Mouse (Mus musculus) G1E-ER4 (cell line): ENCODE data around the gene Tmem88b. TPM values are rescaled to one million over a fixed set of nuclear protein-coding genes. Genes with fewer than 3 reads are reported as not detected.

ENCODE experiments used
- GATA1 ChIP-seq: IDR thresholded peaks from one replicate; pipeline ENCODE4 v1.8.0; 2012; ENCODE audit warnings: low read length, inconsistent platforms
- polyA plus RNA-seq: library from polyadenylated mRNA; stranded (reverse); fragments of >175 nt; gene quantifications from 2 replicates; pipeline ENCODE4 v1.2.3, GENCODE M21; 2012

The Tmem88b gene
- polyA plus RNA-seq, result 0.02 and 0.06 TPM in 2 replicates

DNA sequence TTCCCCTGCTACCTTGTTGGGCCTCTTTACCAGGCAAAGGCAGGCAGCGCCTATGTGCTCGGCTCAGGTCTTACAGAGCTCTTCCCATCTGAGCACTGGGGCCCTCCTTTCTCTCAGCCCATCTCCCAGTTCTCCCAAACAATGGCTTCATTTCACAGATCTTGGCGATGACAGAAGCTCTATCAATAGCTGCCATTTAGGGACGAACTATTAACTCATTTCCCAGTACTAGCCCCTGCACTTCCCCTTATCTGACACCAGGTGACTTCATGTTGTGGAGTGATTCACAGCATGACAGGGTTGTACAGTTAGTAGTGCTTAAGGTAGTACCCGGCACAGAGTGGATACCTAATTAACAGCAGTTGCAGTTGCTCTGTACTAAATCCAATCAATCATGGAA, at the start of gene Tmem88b:
Tmem88b (minus strand) TSS at position 56 of the 400 bp plus-strand sequence.
- no peak for TF ChIP-seq GATA1

DNA sequence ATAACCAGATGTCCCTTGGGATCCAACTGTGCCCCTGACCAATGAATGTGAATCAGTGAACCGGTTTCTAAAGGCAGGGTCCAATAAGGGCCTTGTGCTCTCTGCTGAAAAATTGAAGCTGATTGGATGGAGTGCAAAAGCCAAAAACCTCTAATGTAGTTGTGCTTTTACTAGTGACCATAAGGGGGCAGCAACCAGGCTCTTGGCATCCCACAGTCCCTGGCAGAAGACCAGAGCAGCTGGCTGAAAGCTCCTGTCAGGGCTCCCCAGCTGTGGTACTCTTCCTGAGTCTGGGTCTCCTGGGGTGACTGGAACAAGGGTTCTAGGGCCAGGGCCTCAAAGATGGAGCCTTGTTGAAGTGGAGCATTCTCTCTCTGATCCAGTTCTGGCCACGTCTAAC, 48.2 kb upstream of the Tmem88b start:
- no peak for TF ChIP-seq GATA1

DNA sequence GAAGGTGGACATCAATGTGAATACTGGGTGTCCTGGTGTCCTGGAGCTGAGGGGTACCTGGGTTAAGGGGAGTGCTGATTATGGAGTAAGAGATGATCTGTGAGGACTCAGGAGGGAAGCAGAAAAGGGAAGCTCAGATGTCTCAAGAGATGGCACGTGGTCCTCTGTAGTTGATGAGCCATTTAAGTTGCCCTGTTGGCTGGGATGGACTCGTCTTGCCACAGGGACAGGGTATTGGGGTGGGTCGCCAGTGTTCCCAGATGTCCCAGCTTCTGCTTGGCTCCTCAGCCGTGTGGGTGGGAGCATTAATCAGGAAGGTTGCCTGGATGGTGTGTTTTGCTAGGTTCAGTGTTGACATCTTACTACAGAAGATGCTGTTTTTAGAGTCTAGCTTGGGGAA, 47.6 kb upstream of the Tmem88b start:
- no peak for TF ChIP-seq GATA1

DNA sequence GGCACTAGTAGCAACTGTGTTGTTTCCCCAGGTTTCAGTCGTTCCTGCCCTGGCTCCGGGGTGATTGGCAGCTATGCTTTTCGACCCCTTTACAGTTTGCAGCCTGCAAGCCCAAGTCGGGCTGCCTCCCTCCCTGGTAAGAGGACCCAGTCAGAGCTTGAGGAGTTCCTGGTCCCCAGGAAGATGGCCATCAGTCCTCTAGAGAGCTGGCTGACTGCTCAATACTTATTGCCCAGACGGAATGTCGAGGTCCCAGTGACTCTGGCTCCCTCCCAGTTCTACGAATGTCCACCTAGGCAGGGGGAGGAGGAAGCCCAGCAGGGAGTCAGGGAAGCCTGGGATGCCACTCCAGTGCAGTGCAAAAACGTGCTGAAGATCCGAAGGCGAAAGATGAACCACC, 46.6 kb upstream of the Tmem88b start:
- no peak for TF ChIP-seq GATA1

DNA sequence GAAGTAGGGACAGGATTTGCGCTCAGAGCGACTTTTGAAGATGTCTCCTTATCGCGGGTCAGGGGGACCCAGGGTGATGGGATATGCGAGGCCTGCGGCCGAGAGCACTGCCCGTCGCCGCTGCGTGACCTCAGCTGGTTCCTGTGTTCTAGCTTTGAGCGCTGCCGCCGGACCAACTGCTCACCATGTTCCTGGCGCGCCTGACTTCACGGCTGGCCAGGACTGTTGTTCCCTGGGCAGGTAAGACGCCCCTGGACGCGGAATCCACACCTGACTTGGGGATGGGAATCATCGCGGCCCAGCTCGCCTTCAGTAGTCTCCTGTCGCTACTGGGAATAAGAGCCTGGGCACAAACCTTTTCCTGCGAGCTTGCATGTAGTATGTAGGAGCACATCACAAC, 46.2 kb upstream of the Tmem88b start:
- no peak for TF ChIP-seq GATA1

DNA sequence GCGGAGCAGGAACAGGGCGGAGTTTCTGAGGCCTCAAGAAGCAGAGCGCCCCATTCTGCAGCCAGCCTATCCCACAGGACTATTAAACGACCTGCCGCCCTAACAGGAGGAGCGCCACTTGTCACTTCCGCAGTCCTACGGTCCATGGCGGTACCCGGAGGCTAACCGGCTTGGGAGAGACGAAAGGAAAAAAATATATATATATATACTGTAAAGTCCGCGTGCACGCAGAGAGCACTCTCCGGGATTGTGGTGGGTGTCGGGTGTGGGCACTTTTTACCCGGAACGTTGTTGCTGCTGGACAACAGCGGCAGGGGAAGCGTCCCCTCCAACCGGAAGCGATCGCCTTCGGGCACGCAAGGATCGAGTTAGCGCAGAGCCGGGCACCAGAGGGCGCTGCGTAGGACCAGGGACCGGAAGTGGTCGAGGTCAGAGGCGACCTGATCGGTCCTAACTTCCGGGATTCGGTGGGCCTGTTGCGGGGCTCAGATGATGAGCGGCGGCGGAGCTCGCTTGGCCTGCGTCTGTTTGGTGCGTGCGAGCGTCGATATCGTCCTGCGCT, 45.6 kb upstream of the Tmem88b start, which contains the start of gene Aurkaip1:
Aurkaip1 (plus strand) TSS at position 68 of the 562 bp plus-strand sequence.
- no peak for TF ChIP-seq GATA1

DNA sequence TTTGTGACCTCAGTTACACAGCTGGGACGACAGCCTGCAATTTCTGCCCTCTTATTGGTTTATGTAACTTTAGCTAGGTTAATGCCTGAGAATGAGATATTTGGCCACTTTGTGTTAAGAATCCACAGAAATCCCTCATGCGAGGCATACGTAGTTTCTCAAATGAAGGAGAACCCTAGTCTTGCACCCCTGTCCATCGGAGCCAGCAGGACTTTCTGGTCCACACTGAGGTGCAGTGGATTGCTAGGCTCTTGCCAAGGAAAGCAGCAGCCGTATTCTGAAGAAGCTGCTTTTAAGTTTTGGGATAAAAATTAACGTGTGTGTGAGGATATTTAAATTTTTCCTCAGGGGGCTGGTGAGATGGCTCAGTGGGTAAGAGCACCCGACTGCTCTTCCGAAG, 44.9 kb upstream of the Tmem88b start:
- no peak for TF ChIP-seq GATA1

DNA sequence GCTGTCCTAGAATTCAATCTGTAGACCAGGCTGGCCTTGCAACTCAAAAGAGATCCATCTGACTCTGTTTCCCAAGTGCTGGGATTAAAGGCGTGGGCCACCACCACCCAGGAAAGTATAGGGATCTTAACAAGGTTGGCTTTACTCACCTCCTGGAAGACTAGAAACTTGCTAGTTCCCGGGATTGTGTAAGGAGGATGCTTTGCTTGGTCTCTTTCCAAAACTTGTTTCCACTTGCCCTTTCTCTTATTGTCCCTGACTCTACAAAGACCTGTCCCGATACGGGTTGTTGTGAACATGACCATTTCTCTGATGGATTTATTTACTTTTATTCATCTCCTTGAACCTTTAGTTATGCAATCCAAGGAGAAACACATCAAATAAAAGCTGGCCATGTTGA, 44.2 kb upstream of the Tmem88b start:
- TF ChIP-seq GATA1, result no peak

DNA sequence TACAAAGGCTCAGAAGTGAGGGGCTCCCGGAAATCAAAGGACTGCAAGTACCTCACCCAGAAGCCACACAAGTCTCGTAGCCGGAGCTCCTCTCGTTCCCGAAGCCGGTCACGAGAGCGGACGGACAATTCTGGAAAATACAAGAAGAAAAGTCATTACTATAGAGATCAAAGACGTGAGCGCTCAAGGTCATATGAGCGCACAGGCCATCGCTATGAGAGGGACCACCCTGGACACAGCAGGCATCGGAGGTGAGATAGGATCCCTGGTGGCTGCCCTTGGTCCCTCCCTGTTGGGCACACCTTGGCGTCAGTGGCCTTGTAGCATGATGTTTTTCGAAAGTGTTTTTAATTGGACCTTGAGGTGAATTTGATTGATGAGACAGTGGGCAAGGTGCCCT, 37.8 kb upstream of the Tmem88b start:
- TF ChIP-seq GATA1, result no peak

DNA sequence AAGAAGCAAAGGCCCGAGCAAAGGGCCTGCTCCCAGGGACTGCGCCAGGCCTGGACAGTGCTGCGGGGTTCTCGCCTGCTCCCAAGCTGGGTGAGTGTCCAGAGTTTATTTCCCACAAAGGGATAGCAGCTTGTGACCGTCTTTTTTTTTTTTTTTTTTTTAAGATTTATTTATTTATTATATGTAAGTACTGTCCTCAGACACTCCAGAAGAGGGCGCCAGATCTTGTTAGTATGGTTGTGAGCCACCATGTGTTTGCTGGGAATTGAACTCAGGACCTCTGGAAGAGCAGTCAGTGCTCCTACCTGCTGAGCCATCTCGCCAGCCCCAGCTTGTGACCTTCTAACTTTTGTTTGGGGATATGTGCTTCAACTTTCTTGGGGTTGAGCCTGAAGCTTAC, 35.4 kb upstream of the Tmem88b start:
- no peak for TF ChIP-seq GATA1

DNA sequence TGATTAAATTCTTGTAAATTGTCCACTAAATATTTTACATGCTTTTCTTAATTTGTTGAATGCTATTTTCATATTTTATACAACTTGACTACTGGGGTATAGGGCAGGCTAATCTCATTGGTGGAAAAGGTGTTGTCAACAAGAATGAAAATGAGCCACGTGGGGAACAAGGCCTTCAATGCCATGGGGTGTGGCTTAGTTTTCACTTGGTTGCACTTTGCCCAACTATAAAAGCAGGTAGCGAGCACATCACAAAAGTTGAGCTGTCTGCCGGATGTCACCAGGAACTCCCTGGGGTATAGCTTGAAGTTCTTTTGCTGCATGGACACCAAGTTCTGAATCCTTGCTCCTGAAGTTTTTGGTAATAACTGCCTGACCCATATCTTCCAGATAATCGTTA, 31.9 kb upstream of the Tmem88b start:
- TF ChIP-seq GATA1, result no peak

DNA sequence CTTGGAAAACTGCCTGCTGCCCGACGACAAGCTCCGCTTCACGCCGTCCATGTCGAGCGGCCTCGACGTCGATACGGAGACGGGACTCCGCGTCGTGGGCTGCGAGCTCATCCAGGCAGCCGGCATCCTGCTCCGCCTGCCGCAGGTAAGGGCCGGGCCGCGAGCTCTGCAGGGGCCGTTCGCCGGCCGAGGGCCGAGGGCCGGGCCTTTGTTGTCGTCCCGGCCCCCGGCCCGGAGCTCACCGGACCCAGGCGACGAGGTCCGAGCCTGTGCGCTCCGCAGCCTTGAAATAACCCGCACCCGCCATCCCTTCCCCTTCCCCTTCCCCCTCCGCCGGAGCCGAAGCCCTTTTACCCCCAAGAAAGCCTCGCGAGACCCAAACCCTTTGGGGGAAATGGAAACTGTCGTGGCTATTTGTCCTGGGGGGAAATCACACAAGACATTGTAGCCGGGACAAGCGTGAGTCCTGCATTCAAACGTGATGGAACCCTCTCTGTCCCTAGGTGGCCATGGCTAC, 27.0 kb upstream of the Tmem88b start:
- TF ChIP-seq GATA1, result no peak

DNA sequence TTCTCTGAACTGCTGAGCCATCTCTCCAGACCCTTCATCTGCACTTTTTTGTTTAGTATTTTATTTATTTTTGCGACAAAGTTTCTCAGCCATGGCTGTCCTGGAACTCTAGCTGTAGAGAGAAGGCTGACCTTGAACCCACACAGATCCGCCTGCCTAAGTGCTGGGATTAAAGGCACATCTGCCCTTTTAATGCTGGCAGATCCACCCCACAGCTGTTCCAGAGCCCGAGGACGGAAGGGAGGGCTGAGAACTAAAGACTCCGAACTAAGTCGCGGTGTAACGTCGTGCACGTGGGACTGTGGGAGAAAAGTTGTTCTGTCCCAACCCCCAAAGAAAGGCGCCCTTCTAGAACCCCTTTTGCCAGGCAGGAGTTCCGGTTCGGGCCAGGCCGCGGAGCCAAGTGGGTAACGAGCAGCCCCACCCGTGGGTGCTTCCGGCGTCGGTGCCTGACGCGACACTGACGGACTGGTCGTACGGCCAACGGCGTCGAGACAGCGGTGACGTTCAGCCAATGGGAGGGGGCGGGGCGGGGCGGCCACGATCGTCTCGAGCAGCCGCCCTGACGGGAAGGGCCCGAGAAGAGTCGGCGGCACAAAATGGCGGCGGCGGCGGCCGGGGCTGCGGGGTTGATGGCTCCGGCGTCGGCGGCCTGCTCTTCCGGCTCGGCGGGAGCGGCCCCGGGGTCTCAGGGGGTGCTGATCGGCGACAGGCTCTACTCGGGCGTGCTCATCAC, 26.4 kb upstream of the Tmem88b start, which contains the start of gene Ccnl2:
Ccnl2 (plus strand) TSS at position 561 of the 736 bp plus-strand sequence.
- no peak for TF ChIP-seq GATA1

DNA sequence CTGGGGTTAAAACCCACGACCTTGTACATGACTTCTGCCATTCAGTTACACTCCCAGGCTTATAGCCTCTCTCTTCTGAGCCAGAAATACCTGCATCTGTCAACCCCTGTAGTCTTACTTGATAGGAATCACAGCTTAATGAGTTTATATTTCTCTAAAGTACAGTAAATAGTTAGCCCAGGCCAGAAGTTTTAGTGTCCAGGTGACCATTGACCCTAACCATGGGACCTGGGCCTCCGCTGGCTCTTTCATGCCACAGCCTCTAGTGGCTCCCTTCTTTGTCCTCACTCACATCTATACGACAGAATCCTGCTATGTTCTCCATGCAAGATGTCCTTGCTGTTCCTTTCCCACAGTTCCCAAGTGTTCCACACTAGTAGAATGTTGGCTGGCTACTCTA, 22.2 kb upstream of the Tmem88b start:
- TF ChIP-seq GATA1, result no peak

DNA sequence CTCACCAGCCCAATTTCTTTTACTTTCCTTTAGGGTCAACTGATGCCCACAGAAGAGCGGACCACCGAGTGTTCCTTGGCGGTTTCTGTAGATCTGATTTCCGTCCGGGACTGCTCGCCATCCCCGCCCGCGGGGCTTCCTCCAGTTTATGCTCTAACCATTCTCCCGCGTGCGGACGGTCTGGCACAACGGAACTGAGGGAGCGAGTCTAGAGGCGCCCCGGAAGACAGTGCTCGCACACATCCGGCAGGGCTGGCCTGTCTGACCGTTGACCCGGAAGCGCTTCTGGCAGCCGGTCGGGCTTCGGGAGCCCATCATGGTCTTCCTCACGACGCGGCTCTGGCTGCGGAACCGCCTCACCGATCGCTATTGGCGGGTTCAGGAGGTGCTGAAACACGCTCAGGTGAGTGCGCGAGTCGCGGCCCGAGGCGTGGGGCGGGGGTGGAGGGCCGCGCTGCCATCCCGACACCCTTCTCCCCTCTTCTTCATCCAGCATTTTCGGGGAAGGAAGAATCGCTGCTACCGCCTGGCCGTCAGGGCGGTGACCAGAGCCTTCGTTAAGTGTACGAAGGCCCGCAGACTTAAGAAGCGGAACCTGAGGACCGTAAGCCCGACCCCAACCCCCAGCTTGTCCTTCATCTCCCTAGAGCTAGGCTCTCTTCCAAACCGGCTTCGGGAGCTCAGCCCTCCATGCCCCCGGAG, 17.8 kb upstream of the Tmem88b start:
- TF ChIP-seq GATA1, result no peak

DNA sequence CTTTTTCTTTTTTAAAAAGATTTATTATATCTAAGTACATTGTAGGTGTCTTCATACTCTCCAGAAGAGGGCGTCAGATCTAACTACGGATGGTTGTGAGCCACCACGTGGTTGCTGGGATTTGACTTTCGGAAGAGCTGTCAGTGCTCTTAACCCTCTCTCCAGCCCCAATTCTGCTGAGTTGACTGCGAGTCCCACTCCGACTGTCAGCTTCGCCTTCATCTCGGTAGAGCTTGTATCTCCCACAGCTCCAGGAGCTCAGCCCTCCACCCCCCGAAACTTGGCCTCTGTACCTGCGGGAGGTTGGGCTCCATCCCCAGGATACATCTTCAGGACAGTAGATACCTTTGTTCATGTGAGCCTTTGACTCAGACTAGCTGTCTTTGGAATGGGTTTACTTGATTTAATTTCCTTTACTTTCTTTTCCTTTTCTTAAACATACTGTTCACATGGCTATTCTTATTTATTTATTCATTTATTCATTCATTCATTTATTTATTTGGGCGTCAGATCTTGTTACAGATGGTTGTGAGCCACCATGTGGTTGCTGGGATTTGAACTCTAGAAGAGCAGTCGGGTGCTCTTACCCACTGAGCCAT, 17.2 kb upstream of the Tmem88b start, which contains the start of gene Mrpl20:
Mrpl20 (plus strand) TSS at position 138 of the 599 bp plus-strand sequence.
- TF ChIP-seq GATA1, result no peak
